Mouse (Mus musculus): ENCODE data around the gene Akap1. TPM values are rescaled to one million over a fixed set of nuclear protein-coding genes. Genes with fewer than 3 reads are reported as not detected.

Gene Akap1
- 8.5 TPM for polyA plus RNA-seq (2014; fragmentation: Illumina TruSeq; extraction: RNeasy Lipid Tissue Mini Kit (QIAGEN cat#74804); ENCODE audit: insufficient read depth, low read depth, low replicate concordance)

GRCm38 (mm10) chr11:88864458-88865197 is at the start of gene Akap1:
TSS of gene Akap1 (minus strand) at chr11:88864586.

Other genes with a start within 250 kb of the Akap1 start
- 13.9 TPM for gene Msi2, start 146.1 kb downstream of the Akap1 start, polyA plus RNA-seq (2014; fragmentation: Illumina TruSeq; extraction: RNeasy Lipid Tissue Mini Kit (QIAGEN cat#74804); ENCODE audit: insufficient read depth, low read depth, low replicate concordance)
- gene Scpep1, start 90.9 kb upstream of the Akap1 start, polyA plus RNA-seq (2014; fragmentation: Illumina TruSeq; extraction: RNeasy Lipid Tissue Mini Kit (QIAGEN cat#74804); ENCODE audit: insufficient read depth, low read depth, low replicate concordance), result 34.4 TPM
- gene Elobl, start 102.3 kb upstream of the Akap1 start, polyA plus RNA-seq (2014; fragmentation: Illumina TruSeq; extraction: RNeasy Lipid Tissue Mini Kit (QIAGEN cat#74804); ENCODE audit: insufficient read depth, low read depth, low replicate concordance), result not detected
- gene Coil, start 105.7 kb upstream of the Akap1 start, polyA plus RNA-seq (2014; fragmentation: Illumina TruSeq; extraction: RNeasy Lipid Tissue Mini Kit (QIAGEN cat#74804); ENCODE audit: insufficient read depth, low read depth, low replicate concordance), result 4.1 TPM
- gene Trim25, start 134.8 kb upstream of the Akap1 start, polyA plus RNA-seq (2014; fragmentation: Illumina TruSeq; extraction: RNeasy Lipid Tissue Mini Kit (QIAGEN cat#74804); ENCODE audit: insufficient read depth, low read depth, low replicate concordance), result 21.9 TPM
- gene Dgke, start 202.3 kb upstream of the Akap1 start, polyA plus RNA-seq (2014; fragmentation: Illumina TruSeq; extraction: RNeasy Lipid Tissue Mini Kit (QIAGEN cat#74804); ENCODE audit: insufficient read depth, low read depth, low replicate concordance), result 4.5 TPM
- not detected for gene Gm525, start 209.3 kb upstream of the Akap1 start, polyA plus RNA-seq (2014; fragmentation: Illumina TruSeq; extraction: RNeasy Lipid Tissue Mini Kit (QIAGEN cat#74804); ENCODE audit: insufficient read depth, low read depth, low replicate concordance)